Mouse (Mus musculus) MEL (cell line): ENCODE measurements around the gene Stac2. TPM values are rescaled to one million over a fixed set of nuclear protein-coding genes. Genes with fewer than 3 reads are reported as not detected.

Experiments used
- DNase-seq: peaks from one replicate; pipeline ENCODE4 v3.0.0; 2011; ENCODE audit warnings: low read depth, low spot score
- H3K27ac ChIP-seq: 2 replicates; pipeline ENCODE4 v1.5.1; 2012; ENCODE audit warnings: low read depth, mild to moderate bottlenecking, control low read depth, low read length, moderate library complexity; ENCODE audit not compliant: control insufficient read depth
- H3K27me3 ChIP-seq, 2 experiments: fragments of 150-350 bp in 1 of 2; sonication (generic) in 1 of 2; 2 replicates each; pipeline ENCODE4 v1.6.1; 2012; ENCODE audit warnings: low read length in 2 of 2, mild to moderate bottlenecking in 2 of 2, improper control_type of control experiment in 1 of 2, moderate library complexity in 1 of 2; ENCODE audit not compliant: insufficient read depth in 2 of 2, control insufficient read depth in 1 of 2
- H3K36me3 ChIP-seq, 2 experiments: 2 replicates each; pipeline ENCODE4 v1.6.1; 2012 to 2014; ENCODE audit warnings: low read length in 2 of 2, improper control_type of control experiment in 1 of 2, inconsistent platforms in 1 of 2, mild to moderate bottlenecking in 1 of 2; ENCODE audit not compliant: insufficient read depth in 2 of 2, control insufficient read depth in 1 of 2
- H3K4me1 ChIP-seq, 2 experiments: fragments of 150-350 bp in 1 of 2; sonication (generic) in 1 of 2; 2 replicates each; pipeline ENCODE4 v1.6.1; 2012; ENCODE audit warnings: low read length in 2 of 2, improper control_type of control experiment in 1 of 2, mild to moderate bottlenecking in 1 of 2; ENCODE audit not compliant: insufficient read depth in 2 of 2, control insufficient read depth in 1 of 2
- H3K4me3 ChIP-seq, 2 experiments: fragments of 150-350 bp in 1 of 2; sonication (generic) in 1 of 2; 2 replicates each; pipeline ENCODE4 v1.5.1; 2012; ENCODE audit warnings: low read depth in 2 of 2, low read length in 2 of 2, mild to moderate bottlenecking in 2 of 2, moderate library complexity in 2 of 2, control low read depth in 1 of 2, improper control_type of control experiment in 1 of 2; ENCODE audit not compliant: control insufficient read depth in 1 of 2, insufficient read depth in 1 of 2
- H3K79me2 ChIP-seq: 2 replicates; pipeline ENCODE4 v1.6.1; 2012; ENCODE audit warnings: mild to moderate bottlenecking, low read length, moderate library complexity; ENCODE audit not compliant: control insufficient read depth, poor library complexity, insufficient read depth
- H3K9ac ChIP-seq: 2 replicates; pipeline ENCODE4 v1.6.1; 2012; ENCODE audit warnings: low read depth, mild to moderate bottlenecking, control low read depth, low read length, moderate library complexity; ENCODE audit not compliant: control insufficient read depth, poor library complexity, severe bottlenecking
- H3K9me3 ChIP-seq: fragments of 150-350 bp; sonication (generic); replicated peaks from 2 replicates; pipeline ENCODE4 v1.6.1; 2012; ENCODE audit warnings: mild to moderate bottlenecking, low read length, improper control_type of control experiment, moderate library complexity; ENCODE audit not compliant: insufficient read depth
- BHLHE40 ChIP-seq: IDR thresholded peaks from 2 replicates; pipeline ENCODE4 v1.6.1; 2012; ENCODE audit warnings: low read depth, mild to moderate bottlenecking, inconsistent platforms, low read length, improper control_type of control experiment, borderline replicate concordance
- CHD2 ChIP-seq: IDR thresholded peaks from 2 replicates; pipeline ENCODE4 v1.6.1; 2011; ENCODE audit warnings: low read length, improper control_type of control experiment
- E2F4 ChIP-seq: IDR thresholded peaks from 2 replicates; pipeline ENCODE4 v1.6.1; 2011; ENCODE audit warnings: low read depth, low read length, improper control_type of control experiment, borderline replicate concordance
- ETS1 ChIP-seq: IDR thresholded peaks from 2 replicates; pipeline ENCODE4 v1.6.1; 2012; ENCODE audit warnings: low read depth, mild to moderate bottlenecking, inconsistent platforms, low read length, improper control_type of control experiment, moderate library complexity
- GABPA ChIP-seq: IDR thresholded peaks from 2 replicates; pipeline ENCODE4 v1.6.1; 2012; ENCODE audit warnings: low read depth, mild to moderate bottlenecking, inconsistent platforms, low read length, improper control_type of control experiment, moderate library complexity
- GATA1 ChIP-seq: IDR thresholded peaks from 2 replicates; pipeline ENCODE4 v1.6.1; 2011; ENCODE audit warnings: low read depth, low read length, improper control_type of control experiment
- HCFC1 ChIP-seq: IDR thresholded peaks from 2 replicates; pipeline ENCODE4 v1.6.1; 2012; ENCODE audit warnings: low read depth, mild to moderate bottlenecking, inconsistent platforms, low read length, improper control_type of control experiment, moderate library complexity
- JUND ChIP-seq: IDR thresholded peaks from 2 replicates; pipeline ENCODE4 v1.6.1; 2011; ENCODE audit warnings: low read depth, mild to moderate bottlenecking, improper control_type of control experiment, low read length
- KAT2A ChIP-seq: conservative IDR thresholded peaks from 2 replicates; pipeline ENCODE4 v1.6.1; 2012; ENCODE audit warnings: low read depth, low read length, improper control_type of control experiment, inconsistent platforms
- MAFK ChIP-seq: IDR thresholded peaks from 2 replicates; pipeline ENCODE4 v1.6.1; 2011; ENCODE audit warnings: low read depth, mild to moderate bottlenecking, low read length, improper control_type of control experiment, borderline replicate concordance
- MAX ChIP-seq: IDR thresholded peaks from 2 replicates; pipeline ENCODE4 v1.6.1; 2011; ENCODE audit warnings: low read length, improper control_type of control experiment
- MXI1 ChIP-seq: IDR thresholded peaks from 2 replicates; pipeline ENCODE4 v1.6.1; 2011; ENCODE audit warnings: mild to moderate bottlenecking, low read depth, low read length, improper control_type of control experiment
- MYB ChIP-seq: IDR thresholded peaks from 2 replicates; pipeline ENCODE4 v1.6.1; 2011; ENCODE audit warnings: mild to moderate bottlenecking, low read depth, low read length, improper control_type of control experiment
- MYC ChIP-seq: IDR thresholded peaks from 2 replicates; pipeline ENCODE4 v1.6.1; 2011; ENCODE audit warnings: low read depth, mild to moderate bottlenecking, low read length, improper control_type of control experiment, moderate library complexity
- POLR2A ChIP-seq, 2 experiments: IDR thresholded peaks; 2 replicates each; pipeline ENCODE4 v1.6.1; 2011 to 2012; ENCODE audit warnings: low read length in 2 of 2, mild to moderate bottlenecking in 2 of 2, control low read depth in 1 of 2, improper control_type of control experiment in 1 of 2, low read depth in 1 of 2, moderate library complexity in 1 of 2; ENCODE audit not compliant: control insufficient read depth in 1 of 2, insufficient read depth in 1 of 2, poor library complexity in 1 of 2
- POLR2AphosphoS2 ChIP-seq: IDR thresholded peaks from 2 replicates; pipeline ENCODE4 v1.6.1; 2011; ENCODE audit warnings: low read length, improper control_type of control experiment
- POLR2AphosphoS5 ChIP-seq: IDR thresholded peaks from 2 replicates; pipeline ENCODE4 v1.6.1; 2012; ENCODE audit warnings: low read depth, borderline replicate concordance, mild to moderate bottlenecking, inconsistent platforms, low read length, moderate library complexity, mixed read lengths
- RAD21 ChIP-seq: IDR thresholded peaks from 2 replicates; pipeline ENCODE4 v1.6.1; 2011; ENCODE audit warnings: mild to moderate bottlenecking, low read depth, low read length, improper control_type of control experiment
- RCOR1 ChIP-seq: IDR thresholded peaks from 2 replicates; pipeline ENCODE4 v1.6.1; 2012; ENCODE audit warnings: low read depth, mild to moderate bottlenecking, inconsistent platforms, low read length, improper control_type of control experiment
- SIN3A ChIP-seq: IDR thresholded peaks from 2 replicates; pipeline ENCODE4 v1.6.1; 2012; ENCODE audit warnings: low read length, improper control_type of control experiment, inconsistent platforms
- SMC3 ChIP-seq: IDR thresholded peaks from 2 replicates; pipeline ENCODE4 v1.6.1; 2011; ENCODE audit warnings: low read depth, low read length, improper control_type of control experiment
- TAL1 ChIP-seq: IDR thresholded peaks from 2 replicates; pipeline ENCODE4 v1.6.1; 2012; ENCODE audit warnings: mild to moderate bottlenecking, inconsistent platforms, low read length, moderate library complexity, mixed read lengths
- TBP ChIP-seq: IDR thresholded peaks from 2 replicates; pipeline ENCODE4 v1.8.0; 2011; ENCODE audit warnings: low read depth, low read length, improper control_type of control experiment
- UBTF ChIP-seq: IDR thresholded peaks from 2 replicates; pipeline ENCODE4 v1.6.1; 2012; ENCODE audit warnings: low read depth, mild to moderate bottlenecking, inconsistent platforms, low read length, improper control_type of control experiment, moderate library complexity, borderline replicate concordance; ENCODE audit not compliant: insufficient read depth
- USF2 ChIP-seq, 2 experiments: IDR thresholded peaks; 2 replicates each; pipeline ENCODE4 v1.6.1; 2011 to 2012; ENCODE audit warnings: improper control_type of control experiment in 2 of 2, low read length in 2 of 2, borderline replicate concordance in 1 of 2, inconsistent platforms in 1 of 2, low read depth in 1 of 2, mild to moderate bottlenecking in 1 of 2; ENCODE audit not compliant: insufficient read depth in 1 of 2
- ZMIZ1 ChIP-seq: IDR thresholded peaks from 2 replicates; pipeline ENCODE4 v1.6.1; 2012; ENCODE audit warnings: low read depth, mild to moderate bottlenecking, inconsistent platforms, low read length, improper control_type of control experiment, moderate library complexity
- ZNF384 ChIP-seq: IDR thresholded peaks from 2 replicates; pipeline ENCODE4 v1.6.1; 2012; ENCODE audit warnings: low read depth, mild to moderate bottlenecking, inconsistent platforms, low read length, improper control_type of control experiment
- polyA plus RNA-seq, 2 experiments: library from polyadenylated mRNA; stranded (reverse) in 1 of 2; unstranded in 1 of 2; fragments of >175 nt in 1 of 2; fragments of >200 nt in 1 of 2; gene quantifications; 2 replicates each; pipeline versions ENCODE4 v1.2.1 to v1.2.4; 2012; ENCODE audit warnings: low replicate concordance in 2 of 2, low read depth in 1 of 2; ENCODE audit not compliant: insufficient read length in 2 of 2, insufficient read depth in 1 of 2, missing spikeins in 1 of 2
- total RNA-seq: library from RNA; depleted of rRNA; stranded (reverse); fragments of 300-350 nt; gene quantifications from 2 replicates; pipeline ENCODE4 v1.2.3, GENCODE M21; 2012

Gene Stac2
- total and polyA plus RNA-seq, 3 experiments = 0.04 TPM; not detected in 2

DNA sequence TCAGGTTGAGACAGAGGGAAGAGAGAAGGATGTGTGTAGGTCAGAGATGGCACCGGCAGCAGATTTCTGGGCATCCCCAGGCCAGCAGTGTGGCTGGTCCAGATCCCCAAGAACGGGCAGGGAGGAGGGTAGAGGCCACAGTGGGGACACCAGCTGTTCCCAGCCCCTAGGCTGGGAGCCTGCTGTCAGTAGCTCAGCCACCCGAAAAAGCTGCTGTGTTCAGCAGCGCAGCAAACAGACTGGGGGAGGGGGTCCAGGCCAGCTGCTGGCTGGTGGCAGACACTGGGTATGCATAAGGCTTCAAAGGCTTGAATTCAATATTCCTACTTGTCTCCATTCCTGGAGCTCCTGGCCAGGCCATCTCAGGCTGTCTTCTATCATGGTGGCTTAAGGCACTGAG lies 18.4 kb downstream of the Stac2 start:
- Histone ChIP-seq H3K79me2 (no peaks in the 10 kb centered on the region), H3K36me3 (no peaks in the 10 kb centered on the region; a peak in 1 of 4 replicates), H3K27me3 (no peaks in the 10 kb centered on the region), H3K4me3 (no peak overlapping the region), H3K9ac (no peak overlapping the region), H3K4me1 (peaks cover 0 to 4% of the 10 kb centered on the region in 2 experiments; a peak in 1 of 4 replicates), H3K9me3 (no peaks in the 10 kb centered on the region), H3K27ac (no peak overlapping the region)
- TF ChIP-seq POLR2A (IDR thresholded peaks at IDR 0.05; ENCODE audit: control insufficient read depth in 1 of 2, insufficient read depth in 1 of 2, low read depth in 1 of 2, low read length in 2 of 2, poor library complexity in 1 of 2) = no peak
- TF ChIP-seq MAX = no peak
- TF ChIP-seq HCFC1 = no peak
- no peak for TF ChIP-seq MAFK
- TF ChIP-seq TBP = no peak
- TF ChIP-seq BHLHE40 = no peak
- no peak for TF ChIP-seq RCOR1
- TF ChIP-seq UBTF = no peak
- TF ChIP-seq ZNF384 = no peak
- no peak for TF ChIP-seq MXI1
- no peak for TF ChIP-seq SIN3A
- no peak for TF ChIP-seq SMC3
- TF ChIP-seq MYB = no peak
- DNase-seq = no peak

DNA sequence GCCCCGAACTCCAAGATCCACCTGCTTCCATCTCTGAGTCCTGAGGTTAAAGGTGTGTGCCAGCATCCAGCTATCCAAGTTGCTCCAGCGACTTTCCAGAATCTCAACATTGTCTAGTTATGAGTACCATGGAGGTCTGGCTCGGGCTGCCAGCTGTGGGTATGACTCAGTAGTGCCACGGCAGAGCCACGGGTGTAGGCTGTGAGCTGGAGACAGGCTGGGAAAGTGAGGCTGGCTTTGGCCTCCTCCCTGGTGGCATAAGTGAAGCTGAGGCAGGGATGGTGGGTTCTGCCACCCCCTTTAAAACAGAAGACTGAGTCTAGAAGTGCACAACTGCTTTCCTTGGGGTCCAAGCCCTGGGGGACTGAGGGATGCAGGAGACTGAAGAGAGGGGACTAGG lies 19.2 kb downstream of the Stac2 start:
- H3K36me3 ChIP-seq = peaks cover 3% of the 10 kb centered on the region in 2 experiments
- H3K9ac ChIP-seq = no peak overlapping the region

More for the DNA sequence above, 19.2 kb downstream of the Stac2 start:
- no peak for TF ChIP-seq CHD2
- TF ChIP-seq GATA1 = no peak
- no peak for TF ChIP-seq ZNF384
- TF ChIP-seq UBTF = no peak
- TF ChIP-seq TAL1 = no peak
- no peak for TF ChIP-seq GABPA
- no peak for TF ChIP-seq MYC
- no peak for TF ChIP-seq MAX
- TF ChIP-seq JUND = no peak
- TF ChIP-seq ZMIZ1 = no peak
- no peak for TF ChIP-seq POLR2AphosphoS2
- no peak for TF ChIP-seq POLR2AphosphoS5
- no peak for TF ChIP-seq USF2 (IDR thresholded peaks at IDR 0.05; ENCODE audit: borderline replicate concordance in 1 of 2, insufficient read depth in 1 of 2, low read depth in 1 of 2, low read length in 2 of 2)
- no peak for TF ChIP-seq POLR2A (IDR thresholded peaks at IDR 0.05; ENCODE audit: control insufficient read depth in 1 of 2, insufficient read depth in 1 of 2, low read depth in 1 of 2, low read length in 2 of 2, poor library complexity in 1 of 2)
- no peak for TF ChIP-seq MXI1
- no peak for TF ChIP-seq E2F4
- no peak for TF ChIP-seq ETS1
- no peak for TF ChIP-seq RAD21
- no peak for TF ChIP-seq KAT2A
- Histone ChIP-seq H3K9me3 (no peaks in the 10 kb centered on the region), H3K4me3 (no peak overlapping the region), H3K27ac (no peak overlapping the region), H3K27me3 (no peaks in the 10 kb centered on the region), H3K79me2 (peaks cover under 1% of the 10 kb centered on the region; the same call in 1 of the 2 replicates), H3K4me1 (peaks cover 0 to 6% of the 10 kb centered on the region in 2 experiments; a peak in 1 of 4 replicates)
- no peak for DNase-seq
